Mouse (Mus musculus): Measurements from ENCODE around the gene Olfr545.

DNA sequence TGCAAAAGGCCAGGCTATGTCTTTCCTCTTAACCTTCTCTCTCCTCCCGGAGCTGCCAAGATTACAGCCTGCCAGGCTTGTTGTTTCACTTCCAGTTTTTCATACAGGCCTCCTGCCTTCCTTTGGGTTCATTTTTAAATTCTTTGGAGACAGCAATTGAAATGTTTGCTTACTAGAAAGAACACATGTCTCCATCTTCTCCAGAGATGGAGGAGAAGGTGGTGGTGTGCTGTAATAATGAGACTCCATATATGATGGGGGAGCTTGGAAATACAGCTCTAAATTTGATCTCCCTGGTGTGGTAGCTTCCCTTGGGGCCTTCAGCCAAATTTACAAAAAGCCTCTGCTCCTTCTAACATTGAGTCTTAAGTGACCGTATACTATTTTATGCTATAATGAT is 41.2 kb upstream of the Olfr545 start, which contains the start of gene Olfr548-ps1:
- TF ChIP-seq CTCF (IDR thresholded peaks at IDR 0.05; ENCODE audit: extremely low read depth, insufficient read depth, insufficient read length, insufficient replicate concordance), result no peak
- no peak for TF ChIP-seq POLR2A (IDR thresholded peaks at IDR 0.05; ENCODE audit: low read depth, low read length)

Data from spleen, adult 2 months (tissue).